Mouse (Mus musculus) embryonic facial prominence, embryonic 14.5 days (tissue): ENCODE measurements at regions not wholly inside any gene's neighbourhood (a gene's known extent, or its start where the extent isn't known, plus 50 kb on each side); places are given as distances from the start of the nearest gene placed in this dataset.

Experiments
- ATAC-seq: fragments of 200-750 bp; cut with Nextera tagmentation; 2 replicates; pipeline ENCODE4 v1.8.0; 2017; ENCODE audit warnings: low read depth, moderate number of reproducible peaks, moderate TSS enrichment
- DNase-seq: peaks from one replicate; pipeline ENCODE4 v3.0.0-alpha.2; 2015; ENCODE audit warnings: low spot score
- H3K27ac ChIP-seq: fragments of 300-500 bp; sonication (generic); replicated peaks from 2 replicates; pipeline ENCODE4 v1.5.1; 2014; ENCODE audit warnings: low read depth, mild to moderate bottlenecking, low read length, moderate library complexity
- H3K27me3 ChIP-seq: fragments of 300-500 bp; sonication (generic); replicated peaks from 2 replicates; pipeline ENCODE4 v1.6.1; 2014; ENCODE audit warnings: low read length; ENCODE audit not compliant: control insufficient read depth, insufficient read depth
- H3K36me3 ChIP-seq: fragments of 300-500 bp; sonication (generic); 2 replicates; pipeline ENCODE4 v1.6.1; 2014; ENCODE audit warnings: low read length, mixed read lengths; ENCODE audit not compliant: control insufficient read depth, insufficient read depth
- H3K4me1 ChIP-seq: fragments of 300-500 bp; sonication (generic); 2 replicates; pipeline ENCODE4 v1.6.1; 2014; ENCODE audit warnings: antibody characterized with exemption, low read length; ENCODE audit not compliant: control insufficient read depth, insufficient read depth
- H3K4me2 ChIP-seq: fragments of 300-500 bp; sonication (generic); 2 replicates; pipeline ENCODE4 v1.6.1; 2014; ENCODE audit warnings: low read depth, mild to moderate bottlenecking, low read length, moderate library complexity, mixed read lengths
- H3K4me3 ChIP-seq: fragments of 300-500 bp; sonication (generic); 2 replicates; pipeline ENCODE4 v1.5.1; 2014; ENCODE audit warnings: low read depth, mild to moderate bottlenecking, low read length
- H3K9ac ChIP-seq: fragments of 300-500 bp; sonication (generic); 2 replicates; pipeline ENCODE4 v1.6.1; 2014; ENCODE audit warnings: low read depth, mild to moderate bottlenecking, low read length, moderate library complexity, mixed read lengths
- H3K9me3 ChIP-seq: fragments of 300-500 bp; sonication (generic); 2 replicates; pipeline ENCODE4 v1.6.1; 2016; ENCODE audit warnings: low read length; ENCODE audit not compliant: control insufficient read depth
- WGBS: fragments of 180-500 bp; shearing (Covaris S2); extraction: QIAGEN DNeasy Blood & Tissue Kit; methylation state at CpG from one replicate; pipeline ENCODE4 v1.1.7; 2014; 5-methylcytosine and 5-hydroxymethylcytosine counted together

DNA sequence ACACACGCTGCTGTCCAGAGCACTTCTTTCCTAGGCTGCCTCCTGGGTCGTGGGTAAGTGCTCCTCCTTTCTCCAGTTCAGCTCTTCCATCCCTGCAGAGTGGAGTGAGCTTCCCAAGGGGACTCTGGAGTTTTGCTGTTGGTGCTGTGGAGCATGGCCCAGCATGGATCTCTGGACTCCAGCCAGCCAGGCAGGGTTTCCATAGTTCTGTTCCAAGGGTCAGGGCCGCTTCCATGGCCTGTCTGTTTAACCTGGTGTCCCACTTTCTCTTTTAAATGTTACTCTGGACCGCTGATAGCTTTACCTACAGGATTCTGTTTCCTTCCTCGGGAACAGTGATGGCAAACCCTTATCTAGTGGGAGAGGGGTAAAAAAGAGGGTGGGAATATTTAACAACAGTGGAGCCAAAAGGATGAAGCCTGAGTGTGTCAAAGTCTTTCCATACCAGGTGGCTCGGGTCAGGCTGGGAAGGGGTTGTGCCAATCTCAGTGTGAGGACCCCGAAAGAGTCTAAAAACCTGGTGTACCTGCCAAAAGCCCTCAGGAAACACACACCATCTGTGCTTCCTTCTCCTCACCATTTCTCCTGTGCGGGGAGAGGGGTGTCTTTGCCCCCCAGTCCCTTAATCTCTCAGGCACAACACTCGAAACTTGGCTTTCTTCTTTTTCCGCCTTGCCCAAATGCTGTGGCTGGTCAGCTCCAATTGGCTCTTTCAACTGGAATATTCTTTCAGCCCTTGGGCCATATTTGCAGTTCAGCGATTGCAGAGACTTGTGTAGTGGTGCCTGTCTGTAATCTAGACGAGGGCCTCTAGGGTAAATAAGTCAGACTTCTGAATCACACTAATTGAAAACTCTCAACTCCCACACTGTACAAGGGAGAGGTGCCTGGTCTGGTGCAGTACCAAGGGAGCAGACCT, 222.8 kb upstream of the Fam19a5 start:
- no peak for DNase-seq
- Histone ChIP-seq H3K36me3 (no peaks in the 10 kb centered on the region), H3K9me3 (0 out of 2 replicates have a peak, but pooled peaks cover 6% of the 10 kb centered on the region), H3K9ac (no peak overlapping the region), H3K4me2 (no peak overlapping the region), H3K4me3 (no peak overlapping the region), H3K4me1 (no peaks in the 10 kb centered on the region), H3K27me3 (no peaks in the 10 kb centered on the region), H3K27ac (no peak overlapping the region)
- WGBS: 73% methylated on average over 12 of the region's 12 CpGs
- no peak for ATAC-seq

DNA sequence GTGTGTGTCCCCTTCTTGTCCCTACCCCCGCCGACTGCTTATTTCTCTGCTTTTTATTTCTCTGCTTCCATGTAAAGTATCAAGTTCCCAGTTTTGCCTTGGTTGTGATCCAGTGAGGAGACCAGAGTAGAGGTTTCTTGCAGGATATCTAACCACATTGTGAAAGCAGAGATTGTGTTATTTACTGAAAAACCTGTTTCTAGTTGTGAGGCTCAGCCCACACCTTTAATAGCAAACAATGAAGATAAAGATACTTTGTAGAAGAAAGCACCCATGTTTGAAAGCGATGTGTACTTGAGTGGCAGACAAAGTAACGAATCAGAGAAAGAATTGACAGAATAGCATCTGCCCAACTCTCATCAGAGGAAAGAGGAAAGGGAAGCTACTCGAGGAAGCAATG, 218.7 kb upstream of the Fam19a5 start:
- no peak for DNase-seq
- no peaks in the 10 kb centered on the region for H3K36me3 ChIP-seq
- no peak overlapping the region for H3K4me3 ChIP-seq
- no peaks in the 10 kb centered on the region for H3K27me3 ChIP-seq
- WGBS: 74% methylated on average over 5 of the region's 5 CpGs
- H3K9ac ChIP-seq: no peak overlapping the region
- no peak for ATAC-seq
- H3K9me3 ChIP-seq: no peaks in the 10 kb centered on the region
- H3K4me1 ChIP-seq: no peaks in the 10 kb centered on the region
- H3K27ac ChIP-seq: no peak overlapping the region
- H3K4me2 ChIP-seq: no peak overlapping the region

DNA sequence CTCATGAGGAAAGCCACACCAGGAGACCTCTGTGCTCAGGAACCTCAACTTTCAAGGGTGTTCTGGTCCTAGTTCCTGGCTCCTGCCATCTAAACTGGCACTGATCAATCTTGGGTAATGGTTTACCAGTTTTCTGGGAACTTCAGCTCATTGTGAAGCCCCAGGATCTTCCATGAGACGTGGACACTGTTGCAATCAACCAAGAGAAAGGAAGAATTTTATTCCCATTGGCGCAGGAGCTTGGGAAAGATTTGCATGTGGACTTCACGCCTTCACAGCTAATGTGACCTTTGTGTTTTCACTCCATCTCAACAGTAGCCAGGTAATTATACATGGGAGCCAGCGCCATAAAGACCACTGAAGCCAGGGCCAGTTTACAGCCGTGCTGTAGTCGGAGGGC, 217.8 kb upstream of the Fam19a5 start:
- DNase-seq: no peak
- H3K9ac ChIP-seq: no peak overlapping the region
- H3K4me2 ChIP-seq: no peak overlapping the region
- no peaks in the 10 kb centered on the region for H3K36me3 ChIP-seq
- no peak for ATAC-seq
- H3K27me3 ChIP-seq: no peaks in the 10 kb centered on the region
- no peaks in the 10 kb centered on the region for H3K4me1 ChIP-seq
- H3K4me3 ChIP-seq: no peak overlapping the region
- WGBS: 82% methylated on average over 6 of the region's 6 CpGs
- no peaks in the 10 kb centered on the region for H3K9me3 ChIP-seq
- no peak overlapping the region for H3K27ac ChIP-seq

DNA sequence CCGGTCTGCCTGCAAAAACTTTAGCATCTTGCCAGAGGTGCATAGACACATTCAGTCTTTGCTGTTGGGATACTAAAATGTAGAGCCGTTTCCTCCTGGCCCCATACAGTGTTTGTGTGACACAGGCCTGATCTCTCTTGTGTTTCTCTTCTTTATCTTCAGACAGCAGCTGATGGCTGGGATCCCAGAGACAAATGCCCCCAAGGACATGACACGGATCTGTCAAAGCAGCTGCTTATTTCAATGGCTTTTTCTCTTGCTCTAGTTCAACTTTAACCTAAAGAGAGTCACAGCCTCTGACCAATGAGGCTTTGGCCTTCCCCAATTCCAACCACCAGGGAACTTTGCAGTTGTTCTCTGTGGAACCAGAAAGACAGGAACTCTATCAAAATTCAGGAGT, 211.7 kb upstream of the Fam19a5 start:
- no peak for ATAC-seq
- Histone ChIP-seq H3K4me1 (no peaks in the 10 kb centered on the region), H3K9me3 (no peaks in the 10 kb centered on the region), H3K4me2 (no peak overlapping the region), H3K27ac (no peak overlapping the region), H3K36me3 (no peaks in the 10 kb centered on the region), H3K4me3 (no peak overlapping the region), H3K27me3 (no peaks in the 10 kb centered on the region), H3K9ac (no peak overlapping the region)
- no peak for DNase-seq
- 67% methylated on average over 3 of the region's 3 CpGs for WGBS

DNA sequence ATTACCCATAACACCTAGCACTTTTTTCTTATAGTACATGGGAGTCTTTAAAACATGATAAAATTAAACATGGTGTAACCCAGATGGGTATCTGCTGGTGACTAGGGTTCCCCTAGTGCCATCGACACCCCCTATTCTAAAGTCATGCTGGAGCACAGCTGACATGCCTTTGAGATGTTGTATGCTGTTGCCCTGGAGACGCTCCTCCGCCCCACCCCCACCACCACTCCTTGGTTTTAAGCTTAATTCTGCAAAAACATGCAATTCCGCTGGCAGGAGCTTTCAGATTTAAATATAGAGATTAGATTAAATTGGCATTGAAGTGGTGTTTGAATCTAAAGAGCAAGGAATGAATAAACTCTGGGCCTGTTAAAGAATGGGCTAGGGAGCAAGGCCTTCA, 210.6 kb upstream of the Fam19a5 start:
- no peaks in the 10 kb centered on the region for H3K27me3 ChIP-seq
- H3K4me3 ChIP-seq: no peak overlapping the region
- no peaks in the 10 kb centered on the region for H3K4me1 ChIP-seq
- WGBS: 85% methylated on average over 4 of the region's 4 CpGs
- DNase-seq (no peak), ATAC-seq (no peak)
- H3K27ac ChIP-seq: no peak overlapping the region
- H3K9ac ChIP-seq: no peak overlapping the region
- H3K4me2 ChIP-seq: no peak overlapping the region
- no peaks in the 10 kb centered on the region for H3K9me3 ChIP-seq
- H3K36me3 ChIP-seq: no peaks in the 10 kb centered on the region

DNA sequence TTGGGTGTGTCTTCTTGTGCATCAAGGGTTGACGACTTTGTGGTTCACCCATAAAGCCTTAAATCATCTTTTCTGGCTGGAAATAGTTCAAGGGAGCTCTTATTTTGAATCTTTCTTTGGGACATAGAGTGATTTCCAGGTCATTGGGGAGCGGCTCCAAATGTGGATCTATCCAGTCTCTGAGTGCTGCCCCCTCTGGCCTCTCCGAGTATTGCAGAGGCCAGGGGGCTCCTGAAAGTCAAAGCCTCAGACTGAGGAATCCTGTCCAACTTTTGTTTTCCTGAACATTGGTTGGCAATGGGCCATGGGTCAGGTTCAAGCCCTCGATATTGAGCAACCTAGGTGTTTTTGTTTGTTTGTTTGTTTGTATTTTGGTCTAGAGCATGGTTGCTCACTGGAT, 209.7 kb upstream of the Fam19a5 start:
- H3K9ac ChIP-seq: no peak overlapping the region
- no peaks in the 10 kb centered on the region for H3K27me3 ChIP-seq
- DNase-seq: no peak
- H3K4me1 ChIP-seq: no peaks in the 10 kb centered on the region
- H3K27ac ChIP-seq: no peak overlapping the region
- no peaks in the 10 kb centered on the region for H3K9me3 ChIP-seq
- H3K4me3 ChIP-seq: no peak overlapping the region
- H3K4me2 ChIP-seq: no peak overlapping the region
- no peaks in the 10 kb centered on the region for H3K36me3 ChIP-seq
- ATAC-seq: no peak
- 55% methylated on average over 4 of the region's 4 CpGs for WGBS

DNA sequence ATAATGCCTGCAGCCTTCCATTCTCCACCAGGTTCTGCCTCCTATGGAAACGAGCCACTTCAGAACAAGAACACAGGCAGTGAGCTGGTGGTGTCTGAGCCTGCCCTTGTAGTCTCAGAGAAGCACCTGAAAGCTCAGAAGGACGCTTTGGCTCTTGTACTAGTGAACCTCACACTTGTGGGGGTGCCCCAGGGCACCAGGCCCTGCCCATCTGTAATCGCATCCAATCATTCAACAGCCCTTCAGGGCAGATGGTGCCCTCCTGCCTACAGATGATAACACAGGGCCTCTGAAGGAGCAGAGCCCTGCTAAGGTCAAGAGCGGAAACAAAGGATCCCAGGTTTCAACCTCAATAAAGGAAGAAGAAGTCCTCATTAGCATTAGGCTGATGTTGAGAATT, 208.8 kb upstream of the Fam19a5 start:
- no peak overlapping the region for H3K27ac ChIP-seq
- 78% methylated on average over 4 of the region's 4 CpGs for WGBS
- ATAC-seq (no peak), DNase-seq (no peak)
- H3K4me2 ChIP-seq: no peak overlapping the region
- no peak overlapping the region for H3K9ac ChIP-seq
- H3K9me3 ChIP-seq: no peaks in the 10 kb centered on the region
- no peak overlapping the region for H3K4me3 ChIP-seq
- H3K27me3 ChIP-seq: no peaks in the 10 kb centered on the region
- no peaks in the 10 kb centered on the region for H3K4me1 ChIP-seq
- no peaks in the 10 kb centered on the region for H3K36me3 ChIP-seq

DNA sequence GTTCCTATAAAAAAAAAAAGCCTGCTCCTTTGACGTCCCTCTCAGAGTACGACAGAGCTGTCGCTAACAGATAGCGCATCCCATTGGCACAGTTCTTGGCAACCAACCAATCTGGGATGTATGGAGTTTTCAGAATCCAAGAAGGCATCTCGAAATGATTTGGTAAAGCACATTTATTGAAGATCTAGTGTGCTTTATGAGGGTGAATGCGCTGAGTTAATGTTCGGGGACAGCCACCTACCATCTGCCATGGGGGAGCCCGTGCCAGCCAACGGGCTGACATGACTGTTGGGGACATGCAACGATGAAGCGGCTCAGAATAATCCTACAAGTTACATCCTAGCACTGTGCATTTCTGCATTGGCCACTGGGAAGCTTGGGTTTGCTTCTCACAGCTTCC, 208.4 kb upstream of the Fam19a5 start:
- DNase-seq (no peak), ATAC-seq (no peak)
- no peak overlapping the region for H3K4me2 ChIP-seq
- H3K27ac ChIP-seq: no peak overlapping the region
- H3K27me3 ChIP-seq: no peaks in the 10 kb centered on the region
- no peaks in the 10 kb centered on the region for H3K36me3 ChIP-seq
- WGBS: 93% methylated on average over 11 of the region's 11 CpGs
- H3K9ac ChIP-seq: no peak overlapping the region
- H3K9me3 ChIP-seq: no peaks in the 10 kb centered on the region
- no peaks in the 10 kb centered on the region for H3K4me1 ChIP-seq
- H3K4me3 ChIP-seq: no peak overlapping the region

DNA sequence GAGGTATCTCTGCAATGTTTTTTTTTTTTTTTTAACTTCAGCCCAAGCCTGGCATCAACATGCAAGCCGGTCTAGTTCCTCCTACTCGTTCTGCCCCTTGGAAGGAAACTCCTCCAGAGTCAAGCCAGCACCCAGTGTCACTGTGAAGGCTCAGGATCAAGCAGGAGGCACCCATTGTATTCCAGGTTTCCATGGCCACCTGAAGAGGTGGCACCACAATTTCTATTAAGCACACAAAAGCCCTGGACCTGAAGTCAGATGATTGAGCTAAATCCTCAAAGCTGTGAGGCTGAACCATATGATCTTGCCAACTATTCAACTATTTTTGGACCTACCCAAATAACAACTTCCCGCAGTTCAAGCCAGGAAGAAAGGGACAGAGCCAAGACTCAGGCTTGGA, 204.2 kb upstream of the Fam19a5 start:
- Histone ChIP-seq H3K4me3 (no peak overlapping the region), H3K27ac (no peak overlapping the region), H3K9me3 (no peaks in the 10 kb centered on the region), H3K36me3 (no peaks in the 10 kb centered on the region), H3K9ac (no peak overlapping the region), H3K4me1 (no peaks in the 10 kb centered on the region), H3K27me3 (no peaks in the 10 kb centered on the region), H3K4me2 (no peak overlapping the region)
- DNase-seq (no peak), ATAC-seq (no peak)
- WGBS: 62% methylated on average over 3 of the region's 3 CpGs
